Mouse (Mus musculus) left cerebral cortex, adult 18-20 months (tissue): ENCODE measurements around the gene Tk2. TPM values are rescaled to one million over a fixed set of nuclear protein-coding genes. Genes with fewer than 3 reads are reported as not detected.
"Not testable (repeated sequence)": the region's sequence is repeated elsewhere in the genome, so short reads cannot be mapped to it uniquely, and the experiment has no call there.

Source experiments
- DNase-seq, 2 experiments: peaks; one replicate each; pipeline ENCODE4 v3.0.0; 2021 to 2022; ENCODE audit warnings: low spot score in 2 of 2, mixed read lengths in 1 of 2
- long read RNA-seq, 2 experiments: library from polyadenylated mRNA; stranded (forward); transcript quantifications; one replicate each; pipeline ENCODE4 v2.0.0; 2021
- total RNA-seq, 2 experiments: library from RNA; stranded (reverse); gene quantifications; 2 replicates each; pipeline ENCODE4 v1.2.3; 2021

Tk2 gene
- total RNA-seq = 10 to 100 TPM; 39.3 to 41.4 TPM
- long read RNA-seq, experiment 1, transcript Tk2-201 (10 exons, 2,406 nt) = major isoform, 49 of 78 reads
- long read RNA-seq, experiment 1, transcript Tk2-202 (9 exons, 2,312 nt) = minor isoform, 11 of 78 reads
- long read RNA-seq, experiment 1, partial matches to known transcripts = 14 of 78 reads
- long read RNA-seq, experiment 1, other reads (novel, unspliced or antisense) = 4 of 78 reads
- long read RNA-seq, experiment 2, transcript Tk2-202 (9 exons, 2,312 nt) = minor isoform, 10 of 80 reads
- long read RNA-seq, experiment 2, transcript Tk2-201 (10 exons, 2,406 nt) = major isoform, 44 of 80 reads
- long read RNA-seq, experiment 2, partial matches to known transcripts = 4 of 80 reads
- long read RNA-seq, experiment 2, other reads (novel, unspliced or antisense) = 22 of 80 reads

GRCm38 (mm10) chr8:104248276-104248675 lies at the start of gene Tk2:
Gene Tk2 (minus strand): TSS chr8:104248558.
- peak; percentile 75 to 80 for DNase-seq

DNA sequence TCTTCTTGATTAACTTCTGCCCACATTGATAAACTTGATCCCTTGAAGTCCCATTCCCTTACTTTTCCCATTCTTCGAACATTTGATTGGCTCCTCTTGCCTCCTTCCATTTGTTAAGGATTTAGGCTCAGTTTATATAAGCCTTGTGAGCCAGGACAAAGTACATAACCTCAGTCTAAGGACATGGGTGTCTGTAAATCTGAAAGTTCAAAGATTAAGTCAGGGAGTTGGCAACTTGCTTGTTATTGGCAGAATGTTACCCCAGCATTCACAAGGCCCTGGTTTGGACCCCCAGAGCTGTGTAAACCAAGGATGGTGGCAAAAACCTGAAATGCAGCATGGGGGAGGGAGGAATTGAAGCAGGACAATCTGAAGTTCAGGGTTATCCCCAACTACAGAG lies 46.0 kb upstream of the Tk2 start:
- DNase-seq = no peak

DNA sequence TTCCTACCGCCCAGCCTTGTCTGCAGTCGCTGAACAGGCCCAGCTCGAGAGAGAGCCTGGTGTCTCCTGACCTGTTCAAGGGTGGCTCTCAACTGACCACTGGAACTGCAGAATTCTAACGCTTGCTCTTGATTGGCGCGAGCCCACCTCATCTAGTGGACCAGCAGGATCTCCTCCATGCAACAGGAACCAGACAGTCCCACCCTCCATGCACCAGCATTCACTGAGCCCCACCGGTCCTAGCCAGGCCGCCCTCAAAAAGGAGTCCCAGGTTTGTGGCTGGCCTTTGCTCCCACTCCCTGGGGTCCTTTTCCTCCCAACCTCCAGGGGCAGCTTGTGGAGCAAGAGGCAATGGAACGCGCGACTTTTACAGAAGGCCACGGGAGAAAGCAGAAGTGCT lies 44.7 kb upstream of the Tk2 start, which contains the start of gene Cmtm2a:
TSS of gene Cmtm2a (minus strand) at position 101 of the 400 bp plus-strand sequence.
- not testable (repeated sequence) for DNase-seq

GRCm38 (mm10) chr8:104268937-104269440 lies 20.6 kb upstream of the Tk2 start:
- DNase-seq = no peak

DNA sequence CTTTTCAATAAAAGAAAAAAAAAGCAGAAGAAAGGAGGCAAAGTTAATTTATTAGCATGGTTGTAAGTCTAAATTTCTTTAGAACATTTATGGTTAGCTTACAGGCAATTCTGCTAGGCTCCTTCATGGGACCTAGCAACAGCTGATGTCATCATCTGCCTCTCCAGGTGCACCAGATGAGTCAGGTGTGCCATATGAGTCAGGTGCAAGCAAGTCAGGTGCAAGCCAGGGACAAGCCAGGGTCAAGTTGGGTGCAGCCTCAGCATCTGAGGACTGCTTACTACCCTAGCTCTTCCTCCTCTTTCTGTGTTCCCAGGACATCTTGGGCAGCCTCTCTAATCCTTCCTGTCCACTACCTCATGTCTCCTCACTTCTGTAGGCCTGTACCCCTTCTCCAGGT lies 20.0 kb upstream of the Tk2 start:
- no peak for DNase-seq

DNA sequence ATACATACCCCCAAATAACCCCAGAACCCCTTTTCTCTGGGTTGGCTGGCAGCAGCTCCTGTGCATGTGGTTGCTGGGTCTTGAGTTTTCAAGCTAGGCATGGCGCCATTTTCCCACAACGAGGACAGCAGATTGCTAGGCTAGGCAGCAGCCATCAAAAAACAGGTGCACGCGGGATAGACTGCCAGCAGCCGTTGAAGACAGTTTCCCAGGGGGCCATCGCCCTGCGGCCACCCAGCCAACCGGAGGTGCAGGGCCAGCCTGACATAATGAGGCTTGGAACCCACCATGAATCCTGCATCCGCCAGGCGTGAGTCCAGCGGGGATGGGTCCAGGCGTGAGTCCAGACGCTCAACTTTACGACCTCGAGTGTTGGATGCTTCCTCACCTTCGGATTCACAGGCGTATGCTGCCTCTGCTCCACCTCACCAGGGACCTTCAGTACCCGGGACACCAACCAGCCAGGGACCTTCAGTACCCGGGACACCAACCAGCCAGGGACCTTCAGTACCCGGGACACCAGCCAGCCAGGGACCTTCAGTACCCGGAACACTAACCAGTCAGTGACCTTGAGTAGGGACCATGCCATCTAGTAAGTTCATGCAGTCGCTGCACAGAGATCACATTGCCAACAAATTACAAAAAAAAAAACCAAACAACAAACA lies 16.0 kb upstream of the Tk2 start:
- DNase-seq = not testable (repeated sequence)

GRCm38 (mm10) chr8:104261802-104262201 lies 13.4 kb upstream of the Tk2 start:
- DNase-seq = not testable (repeated sequence)

DNA sequence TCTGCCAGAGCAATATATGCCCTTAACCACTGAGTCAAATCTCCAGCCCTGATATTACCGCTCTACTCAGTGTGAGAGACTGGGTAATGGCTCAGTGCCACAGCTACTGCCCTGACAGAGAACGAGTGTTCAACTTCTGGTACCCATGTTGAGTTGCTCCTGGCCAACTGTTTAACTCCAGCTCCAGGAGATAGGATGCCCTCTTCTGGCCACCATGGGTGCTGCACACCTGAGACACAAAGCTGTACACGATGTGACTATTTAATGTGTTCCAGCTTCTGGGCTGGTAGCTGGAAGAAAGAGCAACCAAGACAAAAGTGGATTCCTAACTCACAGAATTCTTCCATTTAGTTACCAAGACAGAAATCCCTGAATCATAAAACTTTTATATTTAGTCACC lies 4.7 kb upstream of the Tk2 start:
- DNase-seq = peak in 1 of 2 experiments; percentile 1

DNA sequence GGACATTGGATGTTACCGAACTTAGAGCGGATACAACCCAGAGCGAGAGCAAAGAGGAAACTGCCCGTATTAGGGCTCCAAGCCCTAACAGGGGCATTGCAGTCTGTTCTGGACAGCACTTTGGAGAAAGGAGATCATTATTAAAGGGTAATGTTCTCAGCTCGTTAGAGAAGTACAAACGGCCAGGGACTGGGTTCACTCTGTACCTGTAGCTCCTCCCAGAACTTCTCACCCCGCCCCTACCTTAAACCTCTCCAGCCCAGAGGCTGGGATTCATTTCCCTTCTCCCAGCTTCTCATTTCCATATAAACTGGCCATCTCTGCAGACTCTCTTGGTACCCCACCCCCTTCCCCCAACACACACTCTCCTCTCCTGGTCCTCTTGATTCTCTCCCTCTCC lies 3.1 kb upstream of the Tk2 start:
- no peak for DNase-seq

GRCm38 (mm10) chr8:104250439-104251367 lies 2.3 kb upstream of the Tk2 start, which contains the start of gene Cklf:
Gene Cklf (plus strand): TSS chr8:104250861.
- DNase-seq = peak; percentile 69 to 79

GRCm38 (mm10) chr8:104249442-104249996 lies 1.2 kb upstream of the Tk2 start:
- no peak for DNase-seq

GRCm38 (mm10) chr8:104247908-104248275 lies 466 bp downstream of the Tk2 start:
- no peak for DNase-seq

DNA sequence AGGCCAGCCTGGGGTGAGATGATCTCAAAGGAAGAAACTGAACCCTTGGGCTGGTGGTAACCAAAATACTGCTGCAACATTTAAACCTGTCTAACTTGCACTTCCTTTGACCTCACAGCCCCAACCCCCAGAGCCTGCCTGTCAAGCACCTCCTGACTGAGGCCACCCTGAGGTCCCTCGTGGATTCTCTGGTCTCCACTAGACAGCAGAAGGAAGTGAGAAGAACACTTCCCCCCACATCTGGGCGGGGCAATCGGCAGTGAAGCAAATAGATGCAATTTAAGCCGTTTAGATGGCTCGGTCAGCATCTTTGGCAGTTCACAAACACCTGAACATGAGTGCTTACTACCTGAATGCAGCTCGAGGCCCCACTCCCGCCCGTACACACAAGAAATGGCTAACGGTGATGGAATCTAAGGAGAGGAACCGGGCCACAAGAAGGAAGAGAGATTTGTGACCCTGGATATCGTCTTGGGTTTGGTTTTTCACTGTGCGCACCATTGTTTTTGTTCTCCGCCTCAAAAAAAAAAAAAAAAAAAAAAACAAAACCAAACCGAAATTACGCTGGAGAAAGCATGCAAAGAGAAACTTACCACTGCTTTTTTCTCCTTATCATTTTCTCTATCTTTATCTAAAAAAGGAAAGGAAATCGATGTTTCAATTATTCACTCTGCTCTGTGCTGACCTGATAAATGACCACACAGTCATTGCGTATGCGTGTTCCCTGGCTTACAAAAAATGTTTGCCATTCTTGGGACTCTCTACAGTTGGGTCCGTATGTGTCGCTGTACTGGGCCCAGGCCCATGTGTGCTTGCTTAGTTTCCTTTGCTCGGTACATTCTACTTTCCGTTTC lies 1.1 kb downstream of the Tk2 start:
- DNase-seq = no peak

DNA sequence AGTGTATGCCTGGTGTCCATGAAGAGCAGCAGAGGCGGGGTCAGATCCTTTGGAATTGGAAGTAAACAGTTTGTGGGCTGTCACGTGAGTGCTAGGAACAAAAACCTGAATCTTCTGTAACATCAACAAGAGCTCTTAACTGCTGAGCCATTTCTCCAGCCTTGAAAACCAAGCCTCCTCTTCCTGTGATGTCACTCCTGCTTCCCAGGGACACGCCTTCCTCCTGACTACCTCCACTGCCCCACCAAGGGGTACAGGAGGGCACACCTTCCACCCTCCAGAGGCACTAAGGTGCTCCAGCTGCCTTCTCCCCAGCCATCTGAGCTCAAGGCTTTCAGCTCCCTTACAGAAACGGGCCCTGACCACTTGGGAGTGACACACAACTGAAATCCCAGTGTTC lies 1.7 kb downstream of the Tk2 start:
- DNase-seq = no peak

DNA sequence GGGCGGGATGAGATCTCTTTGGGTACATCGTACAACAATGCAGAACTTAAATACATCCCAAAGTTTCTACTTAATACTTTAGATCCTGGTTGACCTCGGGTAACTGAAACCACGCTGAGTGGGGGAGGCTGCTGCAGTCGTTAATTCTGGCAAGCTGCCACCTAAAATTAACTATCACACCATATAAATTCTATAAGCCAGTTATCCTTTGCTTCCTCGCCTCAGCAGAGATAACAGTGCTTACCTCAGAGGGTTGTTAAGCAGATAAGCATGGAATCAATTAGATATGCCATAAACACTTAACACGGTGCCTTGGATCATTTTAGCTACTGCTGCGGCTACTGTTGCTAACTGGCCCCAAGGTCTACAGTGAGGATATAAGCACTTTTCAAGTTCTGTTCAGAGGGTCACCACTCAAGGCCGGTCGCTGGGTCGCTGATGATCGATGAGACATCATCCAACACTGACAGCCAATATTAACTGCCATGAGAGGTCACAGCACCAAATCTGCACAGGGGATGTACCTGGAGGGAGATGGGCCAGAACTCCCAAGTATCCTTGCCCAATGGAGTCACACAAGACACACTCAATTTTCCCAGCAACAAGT lies 6.2 kb downstream of the Tk2 start:
- no peak for DNase-seq

DNA sequence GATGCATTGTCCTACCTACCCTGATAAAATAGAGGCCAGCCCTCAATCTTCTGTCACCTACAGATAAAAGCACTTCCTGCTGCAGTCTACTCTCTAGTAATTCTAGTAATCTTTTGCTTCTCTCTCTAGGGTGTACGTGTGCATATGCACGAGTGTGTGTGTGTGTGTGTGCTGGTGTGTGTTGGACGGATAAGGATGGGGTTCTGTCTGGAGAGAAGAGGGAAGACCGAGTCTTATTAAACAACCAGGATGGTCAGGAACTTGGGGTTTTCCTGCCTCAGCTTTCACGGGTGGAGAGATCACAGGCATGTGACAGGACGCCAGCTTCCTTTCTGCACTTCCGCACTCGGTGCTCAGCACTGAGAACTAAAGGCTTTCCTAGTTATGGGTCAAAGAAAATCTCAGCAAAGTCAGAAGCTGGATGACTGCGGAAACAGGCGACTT lies 8.9 kb downstream of the Tk2 start:
- DNase-seq = no peak

DNA sequence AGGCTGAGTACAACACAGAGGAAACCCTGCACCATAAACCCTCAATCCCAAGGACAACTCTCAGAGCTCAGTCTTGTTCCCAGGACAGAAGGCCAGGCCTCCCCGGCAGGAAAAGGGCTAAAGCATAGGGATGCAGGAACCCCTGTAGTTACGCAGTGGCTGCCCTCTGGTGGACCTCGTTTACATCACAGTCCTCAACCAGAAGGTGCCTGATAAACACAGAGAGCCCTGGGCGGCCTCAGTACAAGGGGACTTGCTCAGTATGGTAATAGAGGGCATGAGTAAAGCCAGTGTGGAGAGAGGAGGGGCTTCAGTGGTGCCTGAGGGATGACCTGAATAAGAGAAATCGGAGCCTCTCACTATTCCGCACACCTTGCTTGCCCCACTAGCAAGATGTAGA lies 13.8 kb downstream of the Tk2 start:
- DNase-seq = no peak

- DNase-seq = no peak
Measured at GRCm38 (mm10) chr8:104232919-104233318, 15.4 kb downstream of the Tk2 start.

GRCm38 (mm10) chr8:104232039-104232438 lies 16.3 kb downstream of the Tk2 start:
- DNase-seq = no peak
